Mouse (Mus musculus) forebrain, embryonic 16.5 days (tissue): ENCODE data around the gene Lrrc15. TPM values are rescaled to one million over a fixed set of nuclear protein-coding genes. Genes with fewer than 3 reads are reported as not detected.

Source experiments
- ATAC-seq: fragments of 200-750 bp; cut with Nextera tagmentation; 2 replicates; pipeline ENCODE4 v1.8.0; 2017; ENCODE audit warnings: mild to moderate bottlenecking, moderate library complexity
- H3K27ac ChIP-seq: fragments of 300-500 bp; sonication (generic); 2 replicates; pipeline ENCODE4 v1.5.1; 2014; ENCODE audit warnings: low read length, control low read depth
- H3K27me3 ChIP-seq: fragments of 300-500 bp; sonication (generic); replicated peaks from 2 replicates; pipeline ENCODE4 v1.6.1; 2014; ENCODE audit warnings: low read length; ENCODE audit not compliant: control insufficient read depth, insufficient read depth
- H3K36me3 ChIP-seq: fragments of 300-500 bp; sonication (generic); 2 replicates; pipeline ENCODE4 v1.6.1; 2014; ENCODE audit not compliant: control insufficient read depth, insufficient read depth
- H3K4me1 ChIP-seq: fragments of 300-500 bp; sonication (generic); replicated peaks from 2 replicates; pipeline ENCODE4 v1.6.1; 2014; ENCODE audit warnings: low read length; ENCODE audit not compliant: control insufficient read depth, insufficient read depth
- H3K4me2 ChIP-seq: fragments of 300-500 bp; sonication (generic); 2 replicates; pipeline ENCODE4 v1.6.1; 2014; ENCODE audit warnings: mild to moderate bottlenecking, low read length, control low read depth
- H3K4me3 ChIP-seq: fragments of 300-500 bp; sonication (generic); replicated peaks from 2 replicates; pipeline ENCODE4 v1.5.1; 2014; ENCODE audit warnings: mild to moderate bottlenecking, low read length, control low read depth
- H3K9ac ChIP-seq: fragments of 300-500 bp; sonication (generic); replicated peaks from 2 replicates; pipeline ENCODE4 v1.6.1; 2014; ENCODE audit warnings: low read depth, low read length, control low read depth
- H3K9me3 ChIP-seq: fragments of 300-500 bp; sonication (generic); 2 replicates; pipeline ENCODE4 v1.6.1; 2016; ENCODE audit warnings: low read length; ENCODE audit not compliant: control insufficient read depth
- WGBS: fragments of 180-500 bp; shearing (Covaris S2); extraction: QIAGEN DNeasy Blood & Tissue Kit; methylation state at CpG from one replicate; pipeline ENCODE4 v1.1.7; 2014; 5-methylcytosine and 5-hydroxymethylcytosine counted together
- polyA plus RNA-seq: library from polyadenylated mRNA; unstranded; fragments of >200 nt; fragmentation: Nextera tagmentation; extraction: Ambion mirVana; gene quantifications from 2 replicates; pipeline ENCODE4 v1.2.1, GENCODE M21; 2015

Lrrc15 gene
- 0.06 and 0.22 TPM in 2 replicates for polyA plus RNA-seq

- 9% methylated on average over 34 of the region's 34 CpGs for WGBS
- Histone ChIP-seq H3K27ac (no peak within 1 kb of the TSS), H3K27me3 (peaks cover 14% of the 10 kb centered on the region), H3K9me3 (no peaks in the 10 kb centered on the region), H3K4me3 (peak within 1 kb of the TSS; percentile 30), H3K4me1 (peaks cover 13% of the 10 kb centered on the region), H3K9ac (peak within 1 kb of the TSS; percentile 23; the same call in 1 of the 2 replicates), H3K36me3 (no peaks in the 10 kb centered on the region), H3K4me2 (peak within 1 kb of the TSS; percentile 52)
- ATAC-seq: peak; percentile 42; the same call in 1 of the 2 replicates
Measured at GRCm38 (mm10) chr16:30282844-30283495, at the start of gene Lrrc15. Lrrc15 (minus strand) TSS chr16:30283256.

- Histone ChIP-seq H3K36me3 (no peaks in the 10 kb centered on the region), H3K27me3 (peaks cover 18% of the 10 kb centered on the region), H3K9me3 (no peaks in the 10 kb centered on the region), H3K4me3 (no peak overlapping the region), H3K4me1 (peaks cover 5% of the 10 kb centered on the region), H3K9ac (no peak overlapping the region), H3K27ac (no peak overlapping the region), H3K4me2 (no peak overlapping the region)
- no peak for ATAC-seq
Measured at GRCm38 (mm10) chr16:30314236-30314635, 31.2 kb upstream of the Lrrc15 start.

GRCm38 (mm10) chr16:30310647-30311046, 27.6 kb upstream of the Lrrc15 start, which contains the start of gene Gp5:
Gp5 (minus strand) TSS chr16:30310779.
- Histone ChIP-seq H3K36me3 (no peaks in the 10 kb centered on the region), H3K4me3 (peak within 1 kb of the TSS; percentile 72), H3K4me1 (peaks cover 18% of the 10 kb centered on the region), H3K27ac (no peak within 1 kb of the TSS), H3K9ac (peak within 1 kb of the TSS; percentile 41), H3K4me2 (peak within 1 kb of the TSS; percentile 98), H3K9me3 (no peaks in the 10 kb centered on the region), H3K27me3 (peaks cover 38% of the 10 kb centered on the region)
- no peak for ATAC-seq

DNA sequence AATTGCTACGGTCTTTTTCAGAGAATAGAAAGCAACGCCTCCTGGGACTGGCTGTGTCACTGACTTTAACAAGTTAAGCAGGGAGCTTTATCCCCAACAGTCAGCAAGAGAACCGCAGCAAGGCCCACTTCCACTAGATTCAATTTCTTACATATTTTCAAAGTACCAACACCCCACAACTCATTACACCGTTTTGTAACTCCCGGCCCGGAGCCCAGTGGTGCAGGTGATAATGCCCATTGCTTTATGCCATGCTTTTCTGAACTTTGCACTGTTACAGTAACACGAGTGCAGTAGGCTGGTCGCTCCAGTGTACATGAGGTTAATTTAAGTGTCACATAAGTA, 27.1 kb upstream of the Lrrc15 start:
- 56% methylated on average over 8 of the region's 8 CpGs for WGBS
- no peak overlapping the region for H3K27ac ChIP-seq
- H3K4me2 ChIP-seq: no peak overlapping the region
- no peaks in the 10 kb centered on the region for H3K9me3 ChIP-seq
- ATAC-seq: no peak
- peaks cover 18% of the 10 kb centered on the region for H3K4me1 ChIP-seq
- H3K27me3 ChIP-seq: peaks cover 38% of the 10 kb centered on the region
- no peaks in the 10 kb centered on the region for H3K36me3 ChIP-seq
- no peak overlapping the region for H3K4me3 ChIP-seq
- H3K9ac ChIP-seq: no peak overlapping the region

DNA sequence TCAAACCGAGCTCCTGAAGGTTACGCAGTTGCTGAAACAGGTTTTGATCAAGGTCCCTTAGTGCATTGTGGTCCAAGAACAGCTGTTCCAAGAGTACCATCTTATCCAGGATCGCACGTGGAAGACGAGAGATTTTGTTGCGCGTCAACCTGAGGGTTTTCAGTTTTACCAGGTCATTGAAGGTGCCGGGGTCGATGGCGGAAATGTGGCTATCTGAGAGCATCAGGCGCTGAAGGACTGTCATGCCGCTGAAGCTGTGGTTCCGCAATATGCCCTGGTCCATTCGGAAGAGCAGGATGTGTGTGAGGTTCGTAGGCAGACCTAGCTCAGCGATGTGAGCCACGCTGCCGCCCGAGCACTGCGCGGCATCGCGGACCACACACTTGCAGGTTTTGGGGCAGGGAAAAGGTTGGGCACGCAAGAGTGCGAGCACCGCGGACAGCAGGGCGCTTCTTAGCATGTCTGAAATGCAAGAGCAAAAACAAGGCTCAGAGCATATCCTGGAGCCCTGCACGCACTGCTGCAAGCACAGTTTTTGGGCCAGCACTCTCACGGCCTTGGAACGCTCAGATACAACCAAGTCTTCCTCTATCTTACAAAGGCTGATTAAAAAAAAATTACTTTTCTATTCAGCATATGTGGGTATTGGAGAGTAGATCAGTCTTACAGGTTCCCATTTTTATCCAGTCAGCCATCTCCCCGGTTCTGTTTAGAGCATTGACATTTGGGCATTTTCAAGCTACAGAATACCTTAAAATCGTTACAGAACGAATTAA, 26.5 kb upstream of the Lrrc15 start:
- no peaks in the 10 kb centered on the region for H3K9me3 ChIP-seq
- peak overlapping the region; percentile 98 for H3K4me2 ChIP-seq
- peak overlapping the region; percentile 72 for H3K4me3 ChIP-seq
- no peak for ATAC-seq
- WGBS: 4% methylated on average over 34 of the region's 34 CpGs
- H3K27me3 ChIP-seq: peaks cover 38% of the 10 kb centered on the region
- H3K27ac ChIP-seq: no peak overlapping the region
- H3K36me3 ChIP-seq: no peaks in the 10 kb centered on the region
- H3K4me1 ChIP-seq: peaks cover 18% of the 10 kb centered on the region
- peak overlapping the region; percentile 71 for H3K9ac ChIP-seq

DNA sequence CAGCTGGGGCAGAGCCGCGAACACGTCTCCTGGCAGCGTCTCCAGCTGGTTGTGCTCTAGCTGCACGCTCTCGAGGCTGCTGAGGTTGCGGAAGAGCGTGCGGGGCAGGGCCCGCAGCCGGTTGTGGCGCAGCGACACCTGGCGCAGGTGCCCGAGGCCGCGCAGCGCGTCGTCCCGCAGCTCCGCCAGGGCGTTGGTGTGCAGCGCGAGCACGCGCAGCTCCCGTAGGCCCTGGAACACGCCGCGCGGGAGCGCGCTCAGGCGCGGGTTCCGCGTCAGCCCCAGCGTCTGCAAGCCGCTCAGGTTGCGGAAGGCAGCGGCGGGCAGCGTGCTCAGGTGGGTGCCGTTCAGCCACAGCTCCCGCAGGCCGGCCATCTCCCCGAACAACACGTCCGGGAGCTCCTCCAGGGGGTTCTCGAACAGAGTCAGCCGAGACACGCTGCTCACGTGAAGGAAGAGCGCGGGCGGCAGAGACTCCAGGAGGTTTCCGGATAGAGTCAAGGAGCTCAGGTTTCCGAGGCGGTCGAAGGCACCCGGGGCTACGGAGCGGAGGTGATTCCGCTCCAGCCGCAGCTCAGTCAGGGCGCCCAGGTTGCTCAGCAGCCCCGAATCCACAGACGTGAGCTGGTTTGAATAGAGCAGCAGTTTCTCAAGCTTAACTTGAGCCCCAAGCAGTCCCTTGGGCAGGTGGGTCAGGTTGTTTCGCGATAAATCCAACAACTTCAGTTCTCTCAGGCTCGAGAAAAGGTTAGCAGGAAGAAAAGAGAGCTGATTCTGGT, 25.7 kb upstream of the Lrrc15 start:
- Histone ChIP-seq H3K27ac (no peak overlapping the region), H3K27me3 (peaks cover 38% of the 10 kb centered on the region), H3K9ac (peak overlapping the region; percentile 71), H3K9me3 (no peaks in the 10 kb centered on the region), H3K4me2 (peak overlapping the region; percentile 98), H3K4me3 (peak overlapping the region; percentile 72), H3K4me1 (peaks cover 18% of the 10 kb centered on the region), H3K36me3 (no peaks in the 10 kb centered on the region)
- peak; percentile 80 for ATAC-seq
- WGBS: under 1% methylated on average over 72 of the region's 72 CpGs

- ATAC-seq: peak; percentile 39
- H3K4me1 ChIP-seq: peaks cover 18% of the 10 kb centered on the region
- H3K36me3 ChIP-seq: no peaks in the 10 kb centered on the region
- no peaks in the 10 kb centered on the region for H3K9me3 ChIP-seq
- H3K27me3 ChIP-seq: peaks cover 38% of the 10 kb centered on the region
- H3K4me3 ChIP-seq: peak overlapping the region; percentile 72
- H3K9ac ChIP-seq: peak overlapping the region; percentile 71
- H3K27ac ChIP-seq: no peak overlapping the region
- 15% methylated on average over 29 of the region's 29 CpGs for WGBS
- peak overlapping the region; percentile 98 for H3K4me2 ChIP-seq
Measured at GRCm38 (mm10) chr16:30307961-30308615, 25.0 kb upstream of the Lrrc15 start.

GRCm38 (mm10) chr16:30307306-30307705, 24.2 kb upstream of the Lrrc15 start:
- H3K27me3 ChIP-seq: peaks cover 38% of the 10 kb centered on the region
- no peak for ATAC-seq
- WGBS: 52% methylated on average over 12 of the region's 12 CpGs

DNA sequence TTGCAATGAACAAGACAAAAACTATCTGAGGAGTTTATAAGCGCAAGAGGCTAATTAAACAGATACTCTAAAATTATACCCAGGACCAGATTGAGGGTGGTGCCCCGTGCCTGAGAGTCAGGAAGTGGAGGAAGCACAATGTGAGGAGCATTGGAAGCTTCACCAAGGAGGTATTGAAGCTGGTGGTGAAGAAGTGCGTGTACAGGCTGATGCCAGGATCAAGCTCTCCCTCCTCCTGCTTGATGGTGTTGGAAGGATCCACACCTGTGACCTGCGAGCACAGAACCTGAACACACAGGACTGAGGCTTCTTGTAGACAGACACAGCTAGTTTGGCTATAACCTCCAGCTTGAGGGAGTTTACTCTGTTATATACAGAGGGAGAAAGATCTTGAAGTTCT, 23.0 kb upstream of the Lrrc15 start:
- Histone ChIP-seq H3K4me1 (peaks cover 18% of the 10 kb centered on the region), H3K9ac (no peak overlapping the region), H3K27ac (no peak overlapping the region), H3K4me2 (no peak overlapping the region), H3K27me3 (peaks cover 34% of the 10 kb centered on the region), H3K9me3 (no peaks in the 10 kb centered on the region), H3K4me3 (no peak overlapping the region), H3K36me3 (no peaks in the 10 kb centered on the region)
- ATAC-seq: no peak
- WGBS: 97% methylated on average over 4 of the region's 4 CpGs

More at GRCm38 (mm10) chr16:30307306-30307705, 24.2 kb upstream of the Lrrc15 start:
- Histone ChIP-seq H3K9ac (no peak overlapping the region), H3K27ac (no peak overlapping the region), H3K4me2 (no peak overlapping the region), H3K36me3 (no peaks in the 10 kb centered on the region), H3K4me1 (peaks cover 18% of the 10 kb centered on the region), H3K4me3 (no peak overlapping the region), H3K9me3 (no peaks in the 10 kb centered on the region)
